Mouse (Mus musculus) liver, postnatal 0 days (tissue): ENCODE measurements around the gene Zfp882.
"Not testable (repeated sequence)": the region's sequence is repeated elsewhere in the genome, so short reads cannot be mapped to it uniquely, and the experiment has no call there.

Experiments
- CTCF ChIP-seq: sonication (generic); IDR thresholded peaks from 2 replicates; pipeline ENCODE4 v1.5.1; 2016; ENCODE audit warnings: antibody characterized with exemption, low read depth
- EP300 ChIP-seq: IDR thresholded peaks from 2 replicates; pipeline ENCODE4 v1.6.1; 2016; ENCODE audit warnings: antibody characterized with exemption, low read depth, mild to moderate bottlenecking

GRCm38 (mm10) chr8:71903084-71903483 lies 5.3 kb upstream of the Zfp882 start:
- not testable (repeated sequence) for TF ChIP-seq CTCF, EP300
